Mouse (Mus musculus) brain, embryonic 14.5 days (tissue): ENCODE measurements at regions not wholly inside any gene's neighbourhood (a gene's known extent, or its start where the extent isn't known, plus 50 kb on each side); places are given as distances from the start of the nearest gene placed in this dataset.

ENCODE experiments used
- CTCF ChIP-seq: fragments of 200-500 bp; IDR thresholded peaks from 2 replicates; pipeline ENCODE4 v1.5.1; 2012; ENCODE audit warnings: inconsistent platforms, mild to moderate bottlenecking, moderate library complexity, borderline replicate concordance; ENCODE audit not compliant: insufficient read depth, insufficient read length; ENCODE audit errors: extremely low read depth
- POLR2A ChIP-seq: fragments of 200-500 bp; IDR thresholded peaks from 2 replicates; pipeline ENCODE4 v1.6.1; 2012; ENCODE audit warnings: mild to moderate bottlenecking, inconsistent platforms, borderline replicate concordance; ENCODE audit not compliant: poor library complexity, insufficient read depth, insufficient read length, severe bottlenecking; ENCODE audit errors: extremely low read depth

- TF ChIP-seq CTCF (no peak), POLR2A (no peak)
Measured at GRCm38 (mm10) chr8:115980616-115981015, 273.0 kb upstream of the Maf start.
